Comparison of ENCODE assay signal across 27 mouse cellular contexts in genomic region chr3:17589956-17590546, GRCm38 (mm10).
DNase-seq lines count a peak whose midpoint lies in the region; ATAC-seq lines count a peak whose summit lies in the region.
"Had no signal": no experiment of that assay in that cellular context is flagged by ENCODE, and none has a peak within 500 bp of the region (broad histone marks: within the 10 kb centered on the region; RNA-seq: fewer than 3 reads in every experiment).

No protein-coding gene starts in this region.

- H3K9me3 ChIP-seq in forebrain, embryonic 11.5 days (ENCODE audit: control insufficient read depth, low read length): no peaks in the 10 kb centered on the region
- H3K9me3 ChIP-seq in forebrain, embryonic 16.5 days (ENCODE audit: control insufficient read depth, low read length): no peaks in the 10 kb centered on the region
- H3K9me3 ChIP-seq in midbrain, embryonic 10.5 days (replicated peaks): no peaks in the 10 kb centered on the region
- no peaks in the 10 kb centered on the region for H3K9me3 ChIP-seq in midbrain, embryonic 16.5 days (replicated peaks; ENCODE audit: control insufficient read depth, low read length, poor library complexity, severe bottlenecking)
- H3K9me3 ChIP-seq in liver, embryonic 11.5 days (ENCODE audit: control insufficient read depth, low read length): no peaks in the 10 kb centered on the region
- H3K9me3 ChIP-seq: embryonic facial prominence, embryonic 12.5 days; G1E; heart, embryonic 15.5 days; liver, embryonic 13.5 days; lung, embryonic 15.5 days; neural tube, embryonic 12.5 days had no signal

- no peaks in the 10 kb centered on the region for H3K36me3 ChIP-seq in forebrain, embryonic 11.5 days (ENCODE audit: control insufficient read depth, insufficient read depth, low read length)
- H3K36me3 ChIP-seq in forebrain, embryonic 16.5 days (ENCODE audit: control insufficient read depth, insufficient read depth): no peaks in the 10 kb centered on the region
- H3K36me3 ChIP-seq in midbrain, embryonic 10.5 days: no peaks in the 10 kb centered on the region
- no peaks in the 10 kb centered on the region for H3K36me3 ChIP-seq in midbrain, embryonic 16.5 days (ENCODE audit: control insufficient read depth, insufficient read depth, low read length)
- H3K36me3 ChIP-seq in liver, embryonic 11.5 days (ENCODE audit: control insufficient read depth, insufficient read depth, low read length): no peaks in the 10 kb centered on the region
- H3K36me3 ChIP-seq: embryonic facial prominence, embryonic 12.5 days; G1E; heart, embryonic 15.5 days; liver, embryonic 13.5 days; lung, embryonic 15.5 days; neural tube, embryonic 12.5 days had no signal

- H3K4me1 ChIP-seq in forebrain, embryonic 11.5 days (replicated peaks; ENCODE audit: control insufficient read depth, insufficient read depth, low read length): no peaks in the 10 kb centered on the region
- no peaks in the 10 kb centered on the region for H3K4me1 ChIP-seq in forebrain, embryonic 16.5 days (replicated peaks; ENCODE audit: control insufficient read depth, insufficient read depth, low read length)
- H3K4me1 ChIP-seq in midbrain, embryonic 10.5 days: peaks cover 22% of the 10 kb centered on the region
- no peaks in the 10 kb centered on the region for H3K4me1 ChIP-seq in midbrain, embryonic 16.5 days (ENCODE audit: control insufficient read depth, insufficient read depth, low read length)
- no peaks in the 10 kb centered on the region for H3K4me1 ChIP-seq in liver, embryonic 11.5 days (replicated peaks; ENCODE audit: control insufficient read depth, insufficient read depth, low read length)
- H3K4me1 ChIP-seq: embryonic facial prominence, embryonic 12.5 days; heart, embryonic 15.5 days; liver, embryonic 13.5 days; lung, embryonic 15.5 days; neural tube, embryonic 12.5 days had no signal

- H3K9ac ChIP-seq in forebrain, embryonic 11.5 days (ENCODE audit: low read length): no peak overlapping the region
- no peak overlapping the region for H3K9ac ChIP-seq in forebrain, embryonic 16.5 days (replicated peaks; ENCODE audit: low read depth, low read length)
- H3K9ac ChIP-seq in midbrain, embryonic 16.5 days (ENCODE audit: low read depth, low read length): no peak overlapping the region
- H3K9ac ChIP-seq in liver, embryonic 11.5 days (ENCODE audit: low read depth, low read length): no peak overlapping the region
- H3K9ac ChIP-seq: embryonic facial prominence, embryonic 12.5 days; heart, embryonic 15.5 days; liver, embryonic 13.5 days; lung, embryonic 15.5 days; neural tube, embryonic 12.5 days had no signal

- no peak overlapping the region for H3K27ac ChIP-seq in forebrain, embryonic 11.5 days (ENCODE audit: low read depth, low read length)
- no peak overlapping the region for H3K27ac ChIP-seq in forebrain, embryonic 16.5 days (ENCODE audit: low read length)
- H3K27ac ChIP-seq in midbrain, embryonic 10.5 days (replicated peaks): peak overlapping the region; percentile 69
- H3K27ac ChIP-seq in midbrain, embryonic 16.5 days (ENCODE audit: low read length): no peak overlapping the region
- no peak overlapping the region for H3K27ac ChIP-seq in liver, embryonic 11.5 days (ENCODE audit: low read depth, low read length)
- H3K27ac ChIP-seq: embryonic facial prominence, embryonic 12.5 days; heart, embryonic 15.5 days; liver, embryonic 13.5 days; lung, embryonic 15.5 days; neural tube, embryonic 12.5 days had no signal

- H3K27me3 ChIP-seq in forebrain, embryonic 11.5 days (ENCODE audit: control insufficient read depth, insufficient read depth, low read length): no peaks in the 10 kb centered on the region
- H3K27me3 ChIP-seq in forebrain, embryonic 16.5 days (replicated peaks; ENCODE audit: control insufficient read depth, insufficient read depth, low read length): no peaks in the 10 kb centered on the region
- H3K27me3 ChIP-seq in midbrain, embryonic 10.5 days (ENCODE audit: low read depth, poor library complexity, severe bottlenecking): no peaks in the 10 kb centered on the region
- H3K27me3 ChIP-seq in midbrain, embryonic 16.5 days (ENCODE audit: control insufficient read depth, insufficient read depth, low read depth, low read length): no peaks in the 10 kb centered on the region
- no peaks in the 10 kb centered on the region for H3K27me3 ChIP-seq in liver, embryonic 11.5 days (replicated peaks; ENCODE audit: control insufficient read depth, insufficient read depth, low read length)
- H3K27me3 ChIP-seq: embryonic facial prominence, embryonic 12.5 days; heart, embryonic 15.5 days; liver, embryonic 13.5 days; lung, embryonic 15.5 days; neural tube, embryonic 12.5 days had no signal

- H3K4me2 ChIP-seq in forebrain, embryonic 11.5 days (ENCODE audit: low read depth, low read length, severe bottlenecking): no peak overlapping the region
- H3K4me2 ChIP-seq in forebrain, embryonic 16.5 days (ENCODE audit: low read length): no peak overlapping the region
- H3K4me2 ChIP-seq in midbrain, embryonic 16.5 days (ENCODE audit: low read length): no peak overlapping the region
- no peak overlapping the region for H3K4me2 ChIP-seq in liver, embryonic 11.5 days
- H3K4me2 ChIP-seq: embryonic facial prominence, embryonic 12.5 days; heart, embryonic 15.5 days; liver, embryonic 13.5 days; lung, embryonic 15.5 days; neural tube, embryonic 12.5 days had no signal

- 46% methylated on average over 2 of the region's 2 CpGs for WGBS in forebrain, embryonic 11.5 days
- 51% methylated on average over 2 of the region's 2 CpGs for WGBS in forebrain, embryonic 16.5 days
- 38% methylated on average over 2 of the region's 2 CpGs for WGBS in midbrain, embryonic 10.5 days
- 42% methylated on average over 2 of the region's 2 CpGs for WGBS in midbrain, embryonic 16.5 days
- WGBS in liver, embryonic 11.5 days: 64% methylated on average over 2 of the region's 2 CpGs

- H3K4me3 ChIP-seq in forebrain, embryonic 11.5 days (ENCODE audit: low read depth, low read length): no peak overlapping the region
- H3K4me3 ChIP-seq in forebrain, embryonic 16.5 days (replicated peaks; ENCODE audit: low read length): no peak overlapping the region
- no peak overlapping the region for H3K4me3 ChIP-seq in midbrain, embryonic 10.5 days
- H3K4me3 ChIP-seq in midbrain, embryonic 16.5 days (ENCODE audit: low read depth, low read length): no peak overlapping the region
- no peak overlapping the region for H3K4me3 ChIP-seq in liver, embryonic 11.5 days (ENCODE audit: low read depth, low read length)
- H3K4me3 ChIP-seq: embryonic facial prominence, embryonic 12.5 days; heart, embryonic 15.5 days; liver, embryonic 13.5 days; lung, embryonic 15.5 days; neural tube, embryonic 12.5 days had no signal

- ATAC-seq in forebrain, embryonic 11.5 days (replicated peaks; ENCODE audit: low FRiP score): peak; percentile 60
- no peak for ATAC-seq in forebrain, embryonic 16.5 days
- ATAC-seq in midbrain, embryonic 16.5 days: no peak
- ATAC-seq in liver, embryonic 11.5 days (replicated peaks; ENCODE audit: low FRiP score): no peak
- ATAC-seq: activated CD4-positive, CD25-positive, alpha-beta regulatory T cell, adult 4 months; intestine, embryonic 16.5 days had no signal

- peak; percentile 52 for DNase-seq in forebrain, embryonic 11.5 days (ENCODE audit: low spot score)
- DNase-seq in midbrain, embryonic 10.5 days (ENCODE audit: low spot score): peak; percentile 66
- peak; percentile 23 for DNase-seq in mesoderm, embryonic 11.5 days (ENCODE audit: low read depth, low spot score)
- peak; percentile 19 for DNase-seq in retina, postnatal 7 days (ENCODE audit: low read depth, low spot score)
- no peak for DNase-seq in adrenal gland, postnatal 10 days
- DNase-seq in liver, embryonic 11.5 days (ENCODE audit: low spot score): no peak
- DNase-seq: adrenal gland, postnatal 25 days; cerebellum, adult 18-20 months; cerebellum, postnatal 25 days; gastrocnemius, postnatal 25 days; kidney, postnatal 4 days; layer of hippocampus, adult 9-11 months; liver, embryonic 13.5 days; lung, postnatal 4 days; right cerebral cortex, postnatal 14 days; spleen, adult 18-20 months; thymus, adult 18-20 months; thymus, postnatal 4 days had no signal

Comparison
In these comparisons a context has a peak if more than half of its experiments do, and no peak if none do; other contexts are left out.
1. DNase-seq: peak in forebrain, embryonic 11.5 days (single experiment), midbrain, embryonic 10.5 days (single experiment), mesoderm, embryonic 11.5 days (single experiment) and retina, postnatal 7 days (single experiment); none in adrenal gland, postnatal 10 days (single experiment) and liver, embryonic 11.5 days (single experiment).